Mouse (Mus musculus): ENCODE data around the gene Pcdh9. TPM values are rescaled to one million over a fixed set of nuclear protein-coding genes. Genes with fewer than 3 reads are reported as not detected.
A peak's percentile ranks its signal among the peaks of the same experiment; 100 is the strongest.

Gene Pcdh9
- 24.1 and 41.4 TPM in 2 replicates for polyA plus RNA-seq (2016; fragmentation: Nextera tagmentation; extraction: Ambion mirVana)

- H3K36me3 ChIP-seq: no peaks in the 10 kb centered on the region
- peak within 1 kb of the TSS; percentile 61 for H3K4me3 ChIP-seq
- peaks cover 15% of the 10 kb centered on the region; the same call in 1 of the 2 replicates for H3K27me3 ChIP-seq (ENCODE audit: low read depth, poor library complexity, severe bottlenecking)
- WGBS: 0% methylated on average over 50 of the region's 50 CpGs
- no peaks in the 10 kb centered on the region for H3K9me3 ChIP-seq (replicated peaks)
- H3K27ac ChIP-seq (replicated peaks): peak within 1 kb of the TSS; percentile 80
- peaks cover 23% of the 10 kb centered on the region for H3K4me1 ChIP-seq
- peak; percentile 95 for DNase-seq (ENCODE audit: low spot score)
Observed at GRCm38 (mm10) chr14:93890519-93891370, at the start of gene Pcdh9. TSS of gene Pcdh9 (minus strand) at chr14:93890679.

- DNase-seq (ENCODE audit: low spot score): no peak
- H3K9me3 ChIP-seq (replicated peaks): no peaks in the 10 kb centered on the region
- no peaks in the 10 kb centered on the region for H3K36me3 ChIP-seq
- 75% methylated on average over 1 of the region's 1 CpGs for WGBS
- H3K27ac ChIP-seq (replicated peaks): no peak overlapping the region
- peaks cover 3% of the 10 kb centered on the region; the same call in 1 of the 2 replicates for H3K4me1 ChIP-seq
- no peaks in the 10 kb centered on the region for H3K27me3 ChIP-seq (ENCODE audit: low read depth, poor library complexity, severe bottlenecking)
- H3K4me3 ChIP-seq: no peak overlapping the region
Observed at GRCm38 (mm10) chr14:93906928-93907327, 16.4 kb upstream of the Pcdh9 start.

GRCm38 (mm10) chr14:93898533-93898932 is 8.1 kb upstream of the Pcdh9 start:
- Histone ChIP-seq H3K4me1 (no peaks in the 10 kb centered on the region), H3K4me3 (no peak overlapping the region), H3K27ac (replicated peaks) (no peak overlapping the region), H3K36me3 (no peaks in the 10 kb centered on the region), H3K9me3 (replicated peaks) (no peaks in the 10 kb centered on the region), H3K27me3 (ENCODE audit: low read depth, poor library complexity, severe bottlenecking) (no peaks in the 10 kb centered on the region)
- no peak for DNase-seq (ENCODE audit: low spot score)

- WGBS: 91% methylated on average over 3 of the region's 3 CpGs
Observed at GRCm38 (mm10) chr14:93895131-93895530, 4.7 kb upstream of the Pcdh9 start.

GRCm38 (mm10) chr14:93891371-93891746 is 880 bp upstream of the Pcdh9 start:
- no peak for DNase-seq (ENCODE audit: low spot score)
- H3K27me3 ChIP-seq (ENCODE audit: low read depth, poor library complexity, severe bottlenecking): peaks cover 15% of the 10 kb centered on the region; the same call in 1 of the 2 replicates
- H3K4me1 ChIP-seq: peaks cover 23% of the 10 kb centered on the region
- H3K4me3 ChIP-seq: peak overlapping the region; percentile 61
- H3K27ac ChIP-seq (replicated peaks): peak overlapping the region; percentile 80
- no peaks in the 10 kb centered on the region for H3K9me3 ChIP-seq (replicated peaks)
- WGBS: under 1% methylated on average over 13 of the region's 13 CpGs
- H3K36me3 ChIP-seq: no peaks in the 10 kb centered on the region

More at GRCm38 (mm10) chr14:93895131-93895530, 4.7 kb upstream of the Pcdh9 start:
- Histone ChIP-seq H3K4me1 (peaks cover 5% of the 10 kb centered on the region; the same call in 1 of the 2 replicates), H3K36me3 (no peaks in the 10 kb centered on the region), H3K9me3 (replicated peaks) (no peaks in the 10 kb centered on the region), H3K27me3 (ENCODE audit: low read depth, poor library complexity, severe bottlenecking) (peaks cover 15% of the 10 kb centered on the region; the same call in 1 of the 2 replicates), H3K27ac (replicated peaks) (no peak overlapping the region), H3K4me3 (no peak overlapping the region)
- no peak for DNase-seq (ENCODE audit: low spot score)

GRCm38 (mm10) chr14:93889839-93890518 is 500 bp downstream of the Pcdh9 start:
- WGBS: under 1% methylated on average over 20 of the region's 20 CpGs
- Histone ChIP-seq H3K4me1 (peaks cover 23% of the 10 kb centered on the region), H3K36me3 (no peaks in the 10 kb centered on the region), H3K4me3 (peak overlapping the region; percentile 61), H3K9me3 (replicated peaks) (no peaks in the 10 kb centered on the region), H3K27me3 (ENCODE audit: low read depth, poor library complexity, severe bottlenecking) (peaks cover 15% of the 10 kb centered on the region; the same call in 1 of the 2 replicates), H3K27ac (replicated peaks) (peak overlapping the region; percentile 59)
- peak; percentile 33 for DNase-seq (ENCODE audit: low spot score)

- H3K9me3 ChIP-seq (replicated peaks): no peaks in the 10 kb centered on the region
- WGBS: 36% methylated on average over 6 of the region's 6 CpGs
- H3K36me3 ChIP-seq: no peaks in the 10 kb centered on the region
- H3K27me3 ChIP-seq (ENCODE audit: low read depth, poor library complexity, severe bottlenecking): peaks cover 15% of the 10 kb centered on the region; the same call in 1 of the 2 replicates
- peaks cover 23% of the 10 kb centered on the region for H3K4me1 ChIP-seq
- peak overlapping the region; percentile 61 for H3K4me3 ChIP-seq
- no peak for DNase-seq (ENCODE audit: low spot score)
- no peak overlapping the region for H3K27ac ChIP-seq (replicated peaks)
Observed at GRCm38 (mm10) chr14:93889231-93889630, 1.2 kb downstream of the Pcdh9 start.

GRCm38 (mm10) chr14:93888346-93888745 is 2.1 kb downstream of the Pcdh9 start:
- DNase-seq (ENCODE audit: low spot score): no peak
- WGBS: 85% methylated on average over 5 of the region's 5 CpGs
- peaks cover 23% of the 10 kb centered on the region for H3K4me1 ChIP-seq

GRCm38 (mm10) chr14:93887066-93887465 is 3.4 kb downstream of the Pcdh9 start:
- Histone ChIP-seq H3K4me3 (no peak overlapping the region), H3K27me3 (ENCODE audit: low read depth, poor library complexity, severe bottlenecking) (peaks cover 7% of the 10 kb centered on the region; the same call in 1 of the 2 replicates)

More at GRCm38 (mm10) chr14:93888346-93888745, 2.1 kb downstream of the Pcdh9 start:
- H3K27ac ChIP-seq (replicated peaks): no peak overlapping the region
- H3K27me3 ChIP-seq (ENCODE audit: low read depth, poor library complexity, severe bottlenecking): peaks cover 15% of the 10 kb centered on the region; the same call in 1 of the 2 replicates
- no peaks in the 10 kb centered on the region for H3K9me3 ChIP-seq (replicated peaks)
- H3K36me3 ChIP-seq: no peaks in the 10 kb centered on the region
- H3K4me3 ChIP-seq: peak overlapping the region; percentile 61

GRCm38 (mm10) chr14:93885551-93886084 is 4.9 kb downstream of the Pcdh9 start:
- Histone ChIP-seq H3K36me3 (no peaks in the 10 kb centered on the region), H3K4me1 (peaks cover 18% of the 10 kb centered on the region), H3K27me3 (ENCODE audit: low read depth, poor library complexity, severe bottlenecking) (no peaks in the 10 kb centered on the region), H3K4me3 (no peak overlapping the region), H3K9me3 (replicated peaks) (no peaks in the 10 kb centered on the region), H3K27ac (replicated peaks) (no peak overlapping the region)
- 85% methylated on average over 11 of the region's 11 CpGs for WGBS
- no peak for DNase-seq (ENCODE audit: low spot score)

More at GRCm38 (mm10) chr14:93887066-93887465, 3.4 kb downstream of the Pcdh9 start:
- peaks cover 23% of the 10 kb centered on the region for H3K4me1 ChIP-seq
- DNase-seq (ENCODE audit: low spot score): no peak
- WGBS: 84% methylated on average over 7 of the region's 7 CpGs
- no peak overlapping the region for H3K27ac ChIP-seq (replicated peaks)
- H3K9me3 ChIP-seq (replicated peaks): no peaks in the 10 kb centered on the region
- no peaks in the 10 kb centered on the region for H3K36me3 ChIP-seq

- Histone ChIP-seq H3K36me3 (no peaks in the 10 kb centered on the region), H3K27ac (replicated peaks) (no peak overlapping the region), H3K9me3 (replicated peaks) (no peaks in the 10 kb centered on the region), H3K27me3 (ENCODE audit: low read depth, poor library complexity, severe bottlenecking) (no peaks in the 10 kb centered on the region), H3K4me1 (peaks cover 13% of the 10 kb centered on the region), H3K4me3 (no peak overlapping the region)
- 5% methylated on average over 2 of the region's 2 CpGs for WGBS
- DNase-seq (ENCODE audit: low spot score): peak; percentile 45
Observed at GRCm38 (mm10) chr14:93884467-93884866, 6.0 kb downstream of the Pcdh9 start.

GRCm38 (mm10) chr14:93880071-93880470 is 10.4 kb downstream of the Pcdh9 start:
- Histone ChIP-seq H3K4me3 (no peak overlapping the region), H3K9me3 (replicated peaks) (no peaks in the 10 kb centered on the region), H3K4me1 (no peaks in the 10 kb centered on the region), H3K27ac (replicated peaks) (no peak overlapping the region), H3K27me3 (ENCODE audit: low read depth, poor library complexity, severe bottlenecking) (no peaks in the 10 kb centered on the region), H3K36me3 (no peaks in the 10 kb centered on the region)
- 90% methylated on average over 1 of the region's 1 CpGs for WGBS
- DNase-seq (ENCODE audit: low spot score): no peak

Measured in midbrain, embryonic 10.5 days (tissue).